Mouse (Mus musculus): ENCODE results near the gene Pus1. TPM values are rescaled to one million over a fixed set of nuclear protein-coding genes. Genes with fewer than 3 reads are reported as not detected.

The Pus1 gene
- polyA plus RNA-seq, 1 experiment from 2014 or later = 34.3 TPM

GRCm38 (mm10) chr5:110786081-110786835 lies 5.8 kb upstream of the Pus1 start:
- peak; percentile 37; the same call in 1 of the 2 replicates for TF ChIP-seq CTCF (IDR thresholded peaks at IDR 0.05; ENCODE audit: low read depth)
- no peaks in the 10 kb centered on the region for H3K27me3 ChIP-seq (ENCODE audit: insufficient read depth, low read length)
- no peak for ATAC-seq (replicated peaks; ENCODE audit: low FRiP score, low read depth)
- H3K27ac ChIP-seq = no peak overlapping the region
- H3K4me3 ChIP-seq (replicated peaks; ENCODE audit: low read depth, low read length) = no peak overlapping the region
- H3K36me3 ChIP-seq (ENCODE audit: insufficient read depth, low read length) = peaks cover 54% of the 10 kb centered on the region
- H3K4me1 ChIP-seq (replicated peaks; ENCODE audit: insufficient read depth, low read length) = no peaks in the 10 kb centered on the region
- no peak for DNase-seq (ENCODE audit: low spot score)
- WGBS = 83% methylated on average over 11 of the region's 11 CpGs
- H3K9me3 ChIP-seq (replicated peaks; ENCODE audit: low read length) = no peaks in the 10 kb centered on the region
- no peak overlapping the region for H3K9ac ChIP-seq (ENCODE audit: low read depth, low read length)
- no peak overlapping the region for H3K4me2 ChIP-seq (ENCODE audit: low read length)

GRCm38 (mm10) chr5:110783150-110783549 lies 2.7 kb upstream of the Pus1 start:
- H3K9ac ChIP-seq (ENCODE audit: low read depth, low read length) = no peak overlapping the region
- DNase-seq (ENCODE audit: low spot score) (no peak), ATAC-seq (replicated peaks; ENCODE audit: low FRiP score, low read depth) (no peak)
- H3K4me3 ChIP-seq (replicated peaks; ENCODE audit: low read depth, low read length) = no peak overlapping the region
- peaks cover 8% of the 10 kb centered on the region for H3K4me1 ChIP-seq (replicated peaks; ENCODE audit: insufficient read depth, low read length)
- no peak overlapping the region for H3K27ac ChIP-seq
- no peaks in the 10 kb centered on the region for H3K27me3 ChIP-seq (ENCODE audit: insufficient read depth, low read length)
- peaks cover 25% of the 10 kb centered on the region for H3K36me3 ChIP-seq (ENCODE audit: insufficient read depth, low read length)
- no peak for TF ChIP-seq CTCF (IDR thresholded peaks at IDR 0.05; ENCODE audit: low read depth)
- 53% methylated on average over 8 of the region's 8 CpGs for WGBS
- H3K9me3 ChIP-seq (replicated peaks; ENCODE audit: low read length) = no peaks in the 10 kb centered on the region
- H3K4me2 ChIP-seq (ENCODE audit: low read length) = no peak overlapping the region

- 79% methylated on average over 7 of the region's 7 CpGs for WGBS
- no peaks in the 10 kb centered on the region for H3K9me3 ChIP-seq (replicated peaks; ENCODE audit: low read length)
- no peak overlapping the region for H3K27ac ChIP-seq
- H3K4me1 ChIP-seq (replicated peaks; ENCODE audit: insufficient read depth, low read length) = peaks cover 8% of the 10 kb centered on the region
- no peaks in the 10 kb centered on the region for H3K27me3 ChIP-seq (ENCODE audit: insufficient read depth, low read length)
- ATAC-seq (replicated peaks; ENCODE audit: low FRiP score, low read depth) = no peak
- no peak overlapping the region for H3K4me3 ChIP-seq (replicated peaks; ENCODE audit: low read depth, low read length)
- no peak for TF ChIP-seq CTCF (IDR thresholded peaks at IDR 0.05; ENCODE audit: low read depth)
- no peak overlapping the region for H3K9ac ChIP-seq (ENCODE audit: low read depth, low read length)
- peaks cover 21% of the 10 kb centered on the region for H3K36me3 ChIP-seq (ENCODE audit: insufficient read depth, low read length)
- DNase-seq (ENCODE audit: low spot score) = no peak
- no peak overlapping the region for H3K4me2 ChIP-seq (ENCODE audit: low read length)
These were observed 1.2 kb upstream of the Pus1 start for GRCm38 (mm10) chr5:110781529-110782238.

GRCm38 (mm10) chr5:110780761-110781528 lies 486 bp upstream of the Pus1 start:
- WGBS = 44% methylated on average over 10 of the region's 10 CpGs
- no peaks in the 10 kb centered on the region for H3K9me3 ChIP-seq (replicated peaks; ENCODE audit: low read length)
- no peaks in the 10 kb centered on the region for H3K27me3 ChIP-seq (ENCODE audit: insufficient read depth, low read length)
- peak overlapping the region; percentile 96 for H3K4me2 ChIP-seq (ENCODE audit: low read length)
- H3K9ac ChIP-seq (ENCODE audit: low read depth, low read length) = peak overlapping the region; percentile 80
- H3K4me3 ChIP-seq (replicated peaks; ENCODE audit: low read depth, low read length) = peak overlapping the region; percentile 63
- peak; percentile 54 for ATAC-seq (replicated peaks; ENCODE audit: low FRiP score, low read depth)
- DNase-seq (ENCODE audit: low spot score) = no peak
- no peak for TF ChIP-seq CTCF (IDR thresholded peaks at IDR 0.05; ENCODE audit: low read depth)
- peak overlapping the region; percentile 79 for H3K27ac ChIP-seq
- H3K4me1 ChIP-seq (replicated peaks; ENCODE audit: insufficient read depth, low read length) = peaks cover 8% of the 10 kb centered on the region
- H3K36me3 ChIP-seq (ENCODE audit: insufficient read depth, low read length) = peaks cover 21% of the 10 kb centered on the region; the same call in 1 of the 2 replicates

- Histone ChIP-seq H3K4me1 (replicated peaks; ENCODE audit: insufficient read depth, low read length) (peaks cover 8% of the 10 kb centered on the region), H3K36me3 (ENCODE audit: insufficient read depth, low read length) (peaks cover 27% of the 10 kb centered on the region), H3K27me3 (ENCODE audit: insufficient read depth, low read length) (no peaks in the 10 kb centered on the region), H3K4me2 (ENCODE audit: low read length) (peak overlapping the region; percentile 96), H3K4me3 (replicated peaks; ENCODE audit: low read depth, low read length) (peak overlapping the region; percentile 63), H3K27ac (peak overlapping the region; percentile 79), H3K9me3 (replicated peaks; ENCODE audit: low read length) (no peaks in the 10 kb centered on the region), H3K9ac (ENCODE audit: low read depth, low read length) (peak overlapping the region; percentile 80)
- ATAC-seq (replicated peaks; ENCODE audit: low FRiP score, low read depth) = no peak
- no peak for DNase-seq (ENCODE audit: low spot score)
- WGBS = 11% methylated on average over 15 of the region's 15 CpGs
- TF ChIP-seq CTCF (IDR thresholded peaks at IDR 0.05; ENCODE audit: low read depth) = no peak
These were observed 1.0 kb downstream of the Pus1 start for GRCm38 (mm10) chr5:110779276-110779997.
